Mouse (Mus musculus) brain, embryonic 14.5 days (tissue): ENCODE results near the gene Ift80. TPM values are rescaled to one million over a fixed set of nuclear protein-coding genes. Genes with fewer than 3 reads are reported as not detected.
"Not testable (repeated sequence)": the region's sequence is repeated elsewhere in the genome, so short reads cannot be mapped to it uniquely, and the experiment has no call there.

Experiments used
- DNase-seq: peaks from one replicate; pipeline ENCODE4 v3.0.0-alpha.2; 2011; ENCODE audit warnings: low read depth
- CTCF ChIP-seq: fragments of 200-500 bp; IDR thresholded peaks from 2 replicates; pipeline ENCODE4 v1.5.1; 2012; ENCODE audit warnings: inconsistent platforms, mild to moderate bottlenecking, moderate library complexity, borderline replicate concordance; ENCODE audit not compliant: insufficient read depth, insufficient read length; ENCODE audit errors: extremely low read depth
- POLR2A ChIP-seq: fragments of 200-500 bp; IDR thresholded peaks from 2 replicates; pipeline ENCODE4 v1.6.1; 2012; ENCODE audit warnings: mild to moderate bottlenecking, inconsistent platforms, borderline replicate concordance; ENCODE audit not compliant: poor library complexity, insufficient read depth, insufficient read length, severe bottlenecking; ENCODE audit errors: extremely low read depth
- polyA plus RNA-seq: library from polyadenylated mRNA; depleted of rRNA; stranded (reverse); fragments of >200 nt; gene quantifications from 2 replicates; pipeline ENCODE4 v1.2.3, GENCODE M21; 2012

The Ift80 gene
- polyA plus RNA-seq, 1 experiment = 11.4 TPM

DNA sequence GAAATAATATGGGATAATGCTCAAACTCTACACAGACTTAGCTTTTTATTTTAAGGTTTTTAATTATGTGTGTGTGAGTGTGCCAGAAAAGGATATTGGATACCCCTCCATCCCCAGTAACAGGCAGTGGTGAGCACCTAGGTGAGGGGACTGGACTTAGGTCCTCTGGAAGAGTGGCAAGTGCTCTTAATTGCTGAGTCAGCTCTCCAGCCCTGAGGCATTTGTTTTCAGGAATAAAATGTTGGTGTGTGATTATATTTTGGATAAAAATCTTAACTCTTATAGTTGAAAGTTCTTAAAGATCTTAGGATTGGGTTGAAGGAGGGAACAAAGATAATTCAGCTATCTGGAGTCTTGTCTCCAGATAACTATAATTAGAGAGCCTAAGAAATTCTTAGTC lies 16.4 kb upstream of the Ift80 start:
- no peak for TF ChIP-seq POLR2A
- TF ChIP-seq CTCF = no peak
- DNase-seq = no peak

DNA sequence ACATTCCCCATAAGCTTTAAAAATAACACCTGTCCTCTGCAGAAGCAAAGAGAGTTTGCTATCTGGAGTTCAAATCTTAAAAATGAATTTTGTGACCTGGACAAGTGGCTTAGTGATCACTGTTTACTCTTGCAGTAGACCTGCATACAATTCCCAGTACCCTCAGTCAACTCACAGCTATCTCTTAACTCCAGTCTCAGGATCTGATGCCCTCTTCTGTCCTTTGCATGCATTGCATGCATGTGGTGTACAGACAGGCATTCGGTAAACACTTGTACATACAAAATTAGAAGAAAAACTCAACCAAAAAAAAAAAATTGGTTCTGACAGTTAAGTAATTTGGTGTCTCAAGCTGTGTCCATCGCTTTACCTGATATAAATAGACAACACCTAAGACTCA lies 15.9 kb upstream of the Ift80 start:
- peak; percentile 25 for DNase-seq
- no peak for TF ChIP-seq POLR2A
- peak; percentile 28; the same call in 1 of the 2 replicates for TF ChIP-seq CTCF

DNA sequence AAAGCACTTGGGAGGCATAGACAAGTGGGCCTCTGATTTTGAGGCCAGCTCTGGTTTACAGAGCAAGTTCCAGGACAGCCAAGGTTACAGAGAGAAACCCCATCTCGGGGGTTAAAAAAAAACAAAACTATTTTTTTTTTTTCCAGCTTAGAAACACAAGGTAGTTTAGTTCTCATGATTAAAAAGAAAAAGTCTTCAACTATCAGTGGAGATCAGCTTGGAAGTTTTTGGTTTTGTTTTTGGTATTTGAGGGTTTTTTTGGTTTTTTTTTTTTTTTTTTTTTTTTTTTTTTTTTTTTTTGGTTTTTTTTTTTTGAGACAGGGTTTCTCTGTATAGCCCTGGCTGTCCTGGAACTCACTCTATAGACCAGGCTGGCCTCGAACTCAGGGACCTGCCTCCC lies 14.3 kb upstream of the Ift80 start:
- not testable (repeated sequence) for DNase-seq

DNA sequence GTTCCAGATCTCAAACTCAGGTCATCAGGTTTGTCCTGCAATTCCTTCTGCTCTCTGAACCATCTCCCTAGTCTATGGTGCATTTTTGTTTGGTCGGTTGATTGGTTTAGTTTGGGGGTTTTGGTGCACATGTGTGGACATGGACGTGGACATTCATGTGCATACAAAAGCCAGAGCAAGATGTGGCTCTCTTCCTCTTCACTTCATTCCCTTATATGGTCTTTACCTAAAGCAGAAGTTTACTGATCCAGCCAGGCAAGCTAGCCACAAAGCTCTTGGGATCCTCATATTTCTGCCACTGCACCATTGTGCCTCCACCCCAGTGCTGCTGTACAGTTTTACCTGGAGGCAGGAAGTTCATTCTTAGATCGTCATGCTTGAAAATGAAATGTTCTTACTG lies 12.8 kb upstream of the Ift80 start:
- DNase-seq = no peak
- TF ChIP-seq CTCF = no peak
- TF ChIP-seq POLR2A = no peak

DNA sequence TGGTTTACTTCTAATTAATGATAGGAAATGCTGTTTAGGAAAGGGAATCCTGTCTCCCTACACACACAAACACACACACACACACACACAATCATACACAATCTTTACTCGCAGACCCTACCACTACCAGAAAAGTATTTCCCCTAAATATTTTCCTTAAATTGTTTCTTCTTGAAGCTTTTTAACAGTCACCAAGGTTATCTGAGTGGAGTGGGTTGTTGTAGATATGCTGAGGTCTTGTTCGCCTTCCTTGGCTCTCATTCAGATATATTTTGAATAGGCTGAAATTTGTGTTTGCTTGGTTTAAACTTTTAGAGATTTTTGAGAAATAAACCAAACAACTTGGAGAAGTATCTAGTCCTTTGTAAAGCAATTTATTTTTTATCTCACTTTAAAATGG lies 4.5 kb upstream of the Ift80 start:
- TF ChIP-seq CTCF (no peak), POLR2A (no peak)
- DNase-seq = no peak

DNA sequence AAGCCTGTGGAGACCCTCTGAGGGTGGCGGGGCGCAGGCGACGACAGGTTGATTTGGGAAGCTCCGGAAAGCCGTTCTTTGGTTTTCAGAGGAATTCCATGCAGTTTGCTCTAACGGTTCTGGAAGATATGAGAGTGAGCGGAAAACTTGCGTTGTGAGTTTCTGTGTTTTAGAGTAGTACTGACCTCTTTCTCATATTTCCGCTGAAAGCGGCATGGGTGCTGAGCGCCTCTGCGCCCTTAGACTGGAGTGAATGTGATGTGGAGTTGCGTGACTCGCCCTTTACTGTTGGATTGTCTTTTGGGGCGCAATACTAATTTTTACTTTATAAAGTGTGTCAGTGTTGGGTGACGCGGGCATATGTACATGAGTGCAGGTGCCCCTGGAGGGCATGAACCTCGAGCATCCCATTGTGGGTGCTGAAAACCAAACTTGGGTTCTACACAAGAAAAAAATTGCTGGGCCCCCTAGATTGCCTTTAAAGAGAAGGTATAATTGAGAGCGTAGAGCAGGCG lies 1.9 kb upstream of the Ift80 start:
- TF ChIP-seq CTCF (no peak), POLR2A (no peak)
- no peak for DNase-seq

DNA sequence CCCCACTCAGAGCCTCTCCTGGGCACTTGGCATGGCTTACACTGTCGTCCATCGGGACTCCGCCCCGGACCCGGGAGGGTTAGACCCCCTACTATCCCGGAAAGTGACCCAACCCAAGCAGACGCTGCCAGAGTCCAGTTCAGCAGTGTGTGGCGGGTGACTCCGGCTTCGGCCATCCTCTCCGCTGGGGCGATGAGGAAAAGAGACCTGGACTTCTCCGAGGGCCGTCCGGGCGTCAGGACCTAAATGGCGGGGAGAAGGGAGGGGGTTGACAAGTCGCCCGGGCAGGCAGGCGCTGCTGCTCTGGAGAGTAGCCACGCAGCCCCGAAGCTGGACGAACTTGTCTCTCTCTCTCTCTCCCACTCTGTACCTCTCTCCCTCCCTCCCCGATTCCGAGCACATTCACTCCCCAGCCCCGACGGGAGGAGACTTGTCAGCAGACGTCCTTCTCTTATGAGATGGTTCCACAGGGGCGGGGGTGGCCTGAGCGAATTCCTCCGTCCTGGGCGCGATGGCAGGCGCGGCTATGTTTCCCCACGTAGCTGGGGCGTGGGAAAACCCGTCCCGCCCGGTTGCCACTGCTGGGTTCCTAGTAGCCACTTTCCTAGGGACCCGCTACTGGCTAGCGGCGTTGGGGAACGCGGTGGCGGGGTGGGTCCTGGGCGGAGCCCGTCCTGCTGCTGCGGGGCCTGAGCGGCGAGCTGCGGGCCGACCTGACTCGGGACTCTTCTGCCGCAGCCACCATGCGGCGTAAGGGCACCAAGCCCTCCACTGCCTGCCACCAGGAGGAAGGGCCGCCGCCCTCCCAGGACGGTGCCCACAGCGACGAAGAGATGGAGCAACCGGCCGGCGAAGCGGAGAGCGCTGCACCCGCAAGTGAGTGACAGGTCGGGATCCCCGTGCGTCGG lies 1.2 kb upstream of the Ift80 start:
- TF ChIP-seq POLR2A = no peak
- no peak for TF ChIP-seq CTCF
- peak; percentile 68 for DNase-seq

DNA sequence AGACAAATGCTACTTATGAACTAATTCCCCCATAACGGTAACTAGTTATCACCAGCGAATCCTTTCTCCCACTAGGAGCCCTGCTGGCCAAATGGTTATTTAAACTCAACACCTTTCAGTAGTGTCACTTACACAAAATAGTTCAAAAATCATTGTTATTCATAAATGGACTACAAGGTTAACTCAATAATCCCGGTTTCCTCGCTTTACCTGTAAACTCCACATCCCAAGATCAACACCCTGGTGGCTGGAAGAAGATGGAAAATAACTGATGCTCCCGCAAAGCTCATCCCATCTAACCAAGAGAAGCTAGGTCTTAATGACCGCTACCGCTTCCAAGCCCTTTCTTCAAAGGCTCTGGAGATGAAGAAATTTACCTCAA lies 324 bp downstream of the Ift80 start:
- peak; percentile 7; the same call in 1 of the 2 replicates for TF ChIP-seq CTCF
- TF ChIP-seq POLR2A = no peak
- no peak for DNase-seq

DNA sequence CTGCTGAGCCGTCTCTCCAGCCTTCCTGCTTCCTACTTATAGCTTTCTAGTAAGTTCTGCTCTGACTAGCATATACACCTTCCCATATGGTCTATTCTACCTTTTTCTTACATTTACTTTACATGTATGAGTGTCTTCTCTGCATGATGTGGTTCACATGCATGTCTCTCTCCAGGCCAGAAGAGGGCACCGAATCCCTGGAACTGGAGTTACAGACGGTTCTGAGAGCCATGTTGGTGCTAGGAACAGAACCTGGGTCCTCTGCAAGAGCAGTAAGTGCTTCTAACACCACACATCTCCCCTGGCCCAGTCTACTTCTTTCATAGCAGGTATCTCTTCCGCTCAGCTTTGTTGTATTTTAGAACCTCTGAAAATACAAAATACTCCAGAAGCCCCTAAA lies 1.6 kb downstream of the Ift80 start:
- DNase-seq = no peak
- peak; percentile 5; the same call in 1 of the 2 replicates for TF ChIP-seq CTCF
- TF ChIP-seq POLR2A = no peak

DNA sequence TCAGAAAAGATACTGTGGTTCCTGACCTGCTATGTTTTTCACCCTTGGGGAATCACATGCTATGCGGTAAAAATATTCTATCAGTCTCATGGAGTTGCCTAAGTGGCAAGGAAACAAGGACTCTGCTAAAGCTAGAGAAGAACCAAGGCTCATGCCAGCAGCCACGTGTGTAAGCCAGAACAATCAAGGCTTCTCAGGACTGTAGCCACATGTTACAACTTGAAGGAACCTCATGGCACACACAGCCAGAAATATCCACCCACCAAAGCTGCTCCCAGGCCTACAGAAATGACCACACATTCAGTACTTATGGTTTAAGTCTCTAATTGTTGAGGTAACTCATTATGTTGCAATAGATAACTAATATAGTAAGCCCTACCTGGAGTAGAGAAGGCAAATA lies 17.8 kb downstream of the Ift80 start:
- DNase-seq = no peak
- TF ChIP-seq POLR2A (no peak), CTCF (no peak)

DNA sequence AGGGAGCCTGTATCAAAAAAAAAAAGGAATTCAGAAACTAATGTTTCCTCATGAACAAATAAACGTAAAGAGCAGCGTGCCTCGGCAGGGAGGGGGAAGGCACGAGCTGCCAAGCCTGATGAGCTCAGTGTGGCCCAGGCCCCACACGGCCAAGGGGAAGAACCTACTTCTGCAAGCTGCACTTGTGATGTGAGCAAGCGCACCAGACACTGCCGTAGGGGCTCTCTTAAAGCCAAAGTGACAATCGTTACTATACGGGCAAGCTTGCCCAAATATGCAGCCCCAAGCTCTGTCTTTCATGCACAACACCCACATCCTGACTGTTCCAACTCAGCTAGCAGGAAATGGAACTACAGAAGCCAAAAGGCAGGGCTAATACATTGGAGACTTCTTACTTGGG lies 23.5 kb downstream of the Ift80 start:
- TF ChIP-seq POLR2A = no peak
- no peak for TF ChIP-seq CTCF
- peak; percentile 8 for DNase-seq

DNA sequence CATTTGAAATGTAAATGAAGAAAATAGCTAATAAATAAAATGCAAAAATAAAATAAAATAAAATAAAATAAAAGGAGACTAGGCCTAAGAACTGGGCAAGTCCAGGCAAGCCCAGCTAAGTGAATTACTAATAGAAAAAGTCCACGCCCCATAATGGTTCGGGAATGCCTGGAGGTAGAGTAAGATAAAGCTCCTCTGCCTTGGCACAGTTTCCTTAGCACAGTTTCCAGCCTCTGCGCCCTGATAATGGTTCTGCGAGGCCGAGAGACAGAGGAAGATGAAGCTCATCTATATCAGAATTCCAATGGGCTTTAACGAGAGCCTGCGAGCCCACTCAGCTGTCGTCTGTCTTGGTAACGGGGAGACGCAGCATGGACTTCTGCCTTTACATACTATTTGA lies 25.2 kb downstream of the Ift80 start:
- TF ChIP-seq POLR2A (no peak), CTCF (no peak)
- DNase-seq = no peak

DNA sequence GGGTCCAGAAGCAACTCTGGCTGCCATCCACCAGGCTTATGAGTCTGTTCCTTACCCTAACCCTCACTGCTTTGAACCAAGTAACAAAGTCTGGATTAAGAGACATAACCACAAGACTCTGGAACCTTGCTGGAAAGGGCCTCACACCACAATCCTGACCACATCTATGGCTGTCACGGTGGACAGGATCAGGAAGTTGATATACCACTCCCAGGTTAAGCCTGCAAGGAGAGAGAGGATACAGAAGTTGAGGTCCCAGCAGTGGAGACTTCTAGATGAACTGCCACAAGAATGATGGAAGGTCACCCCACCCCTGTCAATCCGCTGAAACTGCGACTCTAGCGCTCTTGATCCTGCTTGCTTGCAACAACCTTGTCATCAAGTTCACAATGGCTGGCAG lies 26.7 kb downstream of the Ift80 start:
- TF ChIP-seq POLR2A (no peak), CTCF (no peak)

More for the DNA sequence above, 26.7 kb downstream of the Ift80 start:
- DNase-seq = no peak
